Mouse (Mus musculus) CD4-positive naive resting alpha-beta T cell, adult 57 days (primary cell): Measurements from ENCODE around the gene Dennd1a. TPM values are rescaled to one million over a fixed set of nuclear protein-coding genes. Genes with fewer than 3 reads are reported as not detected.

ENCODE experiments used
- total RNA-seq: library from RNA; stranded (reverse); gene quantifications from one replicate; pipeline ENCODE4 v1.2.4, GENCODE M21; 2023

The Dennd1a gene
- 66.7 TPM for total RNA-seq

GRCm38 (mm10) chr2:38286733-38287551, at the start of gene Dennd1a:
TSS of gene Dennd1a (minus strand) at chr2:38287390.

GRCm38 (mm10) chr2:37776016-37776415, 511.2 kb downstream of the Dennd1a start, which contains the start of gene Crb2:
TSS of gene Crb2 (plus strand) at chr2:37776249.

Other genes starting within 250 kb of the Dennd1a start
- not detected for gene Lhx2, start 51.9 kb upstream of the Dennd1a start, total RNA-seq
- 0.86 TPM for gene Nek6, start 224.3 kb upstream of the Dennd1a start, total RNA-seq